Comparison of ENCODE assay signal across 8 mouse cellular contexts in genomic region chr12:29938376-29939041, GRCm38 (mm10). TPM values are rescaled to one million over a fixed set of nuclear protein-coding genes. Genes with fewer than 3 reads are reported as not detected.
DNase-seq lines count a peak whose midpoint lies in the region; ATAC-seq and TF ChIP-seq lines count a peak whose summit lies in the region.

No protein-coding gene starts in this region.

- TF ChIP-seq CTCF in cerebellum, adult 2 months (IDR thresholded peaks at IDR 0.05; ENCODE audit: borderline replicate concordance, insufficient read depth, low read depth, low read length): no peak

- H3K27ac ChIP-seq in cerebellum, adult 2 months (ENCODE audit: insufficient read depth, low read length): no peak overlapping the region
- peak overlapping the region; percentile 94 for H3K27ac ChIP-seq in embryonic facial prominence, embryonic 13.5 days
- peak overlapping the region; percentile 93 for H3K27ac ChIP-seq in kidney, embryonic 14.5 days (ENCODE audit: low read depth, low read length)
- H3K27ac ChIP-seq in liver, embryonic 12.5 days: peak overlapping the region; percentile 56
- H3K27ac ChIP-seq in neural tube, embryonic 13.5 days (replicated peaks): peak overlapping the region; percentile 92

- peak overlapping the region; percentile 81 for H3K4me2 ChIP-seq in embryonic facial prominence, embryonic 13.5 days
- peak overlapping the region; percentile 87 for H3K4me2 ChIP-seq in kidney, embryonic 14.5 days (replicated peaks; ENCODE audit: low read depth, low read length)
- peak overlapping the region; percentile 63 for H3K4me2 ChIP-seq in liver, embryonic 12.5 days
- H3K4me2 ChIP-seq in neural tube, embryonic 13.5 days: peak overlapping the region; percentile 83

- no peaks in the 10 kb centered on the region for H3K36me3 ChIP-seq in embryonic facial prominence, embryonic 13.5 days
- H3K36me3 ChIP-seq in kidney, embryonic 14.5 days (ENCODE audit: control insufficient read depth, insufficient read depth, low read length): peaks cover 4% of the 10 kb centered on the region; the same call in 1 of the 2 replicates
- no peaks in the 10 kb centered on the region for H3K36me3 ChIP-seq in liver, embryonic 12.5 days
- H3K36me3 ChIP-seq in neural tube, embryonic 13.5 days: 0 out of 2 replicates have a peak, but pooled peaks cover 11% of the 10 kb centered on the region

- 2% methylated on average over 40 of the region's 40 CpGs for WGBS in cerebellum, adult 2 months
- WGBS in embryonic facial prominence, embryonic 13.5 days: under 1% methylated on average over 36 of the region's 40 CpGs
- 0% methylated on average over 39 of the region's 40 CpGs for WGBS in kidney, embryonic 14.5 days
- 2% methylated on average over 38 of the region's 40 CpGs for WGBS in liver, embryonic 12.5 days (ENCODE audit: insufficient replicate concordance)
- under 1% methylated on average over 40 of the region's 40 CpGs for WGBS in neural tube, embryonic 13.5 days

- no peak for TF ChIP-seq POLR2A in cerebellum, adult 2 months (IDR thresholded peaks at IDR 0.05; ENCODE audit: borderline replicate concordance, insufficient read depth, low read length)

- peak overlapping the region; percentile 49 for H3K4me3 ChIP-seq in cerebellum, adult 2 months (replicated peaks; ENCODE audit: insufficient read depth, low read depth, low read length)
- H3K4me3 ChIP-seq in embryonic facial prominence, embryonic 13.5 days: peak overlapping the region; percentile 84
- peak overlapping the region; percentile 88 for H3K4me3 ChIP-seq in kidney, embryonic 14.5 days (ENCODE audit: low read length)
- H3K4me3 ChIP-seq in liver, embryonic 12.5 days: peak overlapping the region; percentile 56
- H3K4me3 ChIP-seq in neural tube, embryonic 13.5 days: peak overlapping the region; percentile 82

- peak overlapping the region; percentile 94 for H3K9ac ChIP-seq in embryonic facial prominence, embryonic 13.5 days
- peak overlapping the region; percentile 92 for H3K9ac ChIP-seq in kidney, embryonic 14.5 days (ENCODE audit: low read depth, low read length)
- H3K9ac ChIP-seq in liver, embryonic 12.5 days: peak overlapping the region; percentile 57
- peak overlapping the region; percentile 92 for H3K9ac ChIP-seq in neural tube, embryonic 13.5 days

- H3K27me3 ChIP-seq in cerebellum, adult 2 months (ENCODE audit: control insufficient read depth, insufficient read depth, low read length): no peaks in the 10 kb centered on the region
- no peaks in the 10 kb centered on the region for H3K27me3 ChIP-seq in embryonic facial prominence, embryonic 13.5 days
- H3K27me3 ChIP-seq in kidney, embryonic 14.5 days (ENCODE audit: control insufficient read depth, insufficient read depth, low read length): no peaks in the 10 kb centered on the region
- H3K27me3 ChIP-seq in liver, embryonic 12.5 days (replicated peaks): peaks cover 41% of the 10 kb centered on the region
- H3K27me3 ChIP-seq in neural tube, embryonic 13.5 days: no peaks in the 10 kb centered on the region

- H3K9me3 ChIP-seq in embryonic facial prominence, embryonic 13.5 days: peaks cover 4% of the 10 kb centered on the region; the same call in 1 of the 2 replicates
- H3K9me3 ChIP-seq in kidney, embryonic 14.5 days (ENCODE audit: control insufficient read depth, low read length): no peaks in the 10 kb centered on the region
- no peaks in the 10 kb centered on the region for H3K9me3 ChIP-seq in liver, embryonic 12.5 days (replicated peaks)
- H3K9me3 ChIP-seq in neural tube, embryonic 13.5 days: no peaks in the 10 kb centered on the region

- peak in 1 of 2 experiments; percentile 15 for DNase-seq in cerebellum, adult 2 months
- DNase-seq in cerebellum, adult 9-10 months: no peak
- DNase-seq in heart, adult 9 months (ENCODE audit: low spot score in 2 of 2): peak; percentile 74 to 76
- peak; percentile 65 for DNase-seq in urinary bladder, postnatal 14 days (ENCODE audit: low spot score)

- H3K4me1 ChIP-seq in cerebellum, adult 2 months (ENCODE audit: control insufficient read depth, insufficient read depth, low read length): peaks cover 6% of the 10 kb centered on the region
- H3K4me1 ChIP-seq in embryonic facial prominence, embryonic 13.5 days: peaks cover 30% of the 10 kb centered on the region
- peaks cover 19% of the 10 kb centered on the region for H3K4me1 ChIP-seq in kidney, embryonic 14.5 days (ENCODE audit: control insufficient read depth, insufficient read depth, low read length)
- H3K4me1 ChIP-seq in liver, embryonic 12.5 days: no peaks in the 10 kb centered on the region
- H3K4me1 ChIP-seq in neural tube, embryonic 13.5 days (replicated peaks): peaks cover 45% of the 10 kb centered on the region

- ATAC-seq in embryonic facial prominence, embryonic 13.5 days (ENCODE audit: insufficient number of reproducible peaks, insufficient read depth, low FRiP score, low TSS enrichment, low read depth): peak; percentile 65
- peak; percentile 86 for ATAC-seq in kidney, embryonic 14.5 days (ENCODE audit: low FRiP score, low TSS enrichment)
- peak; percentile 21; the same call in 1 of the 2 replicates for ATAC-seq in liver, embryonic 12.5 days
- peak; percentile 82 for ATAC-seq in neural tube, embryonic 13.5 days (ENCODE audit: low read depth)

RNA-seq across cellular contexts. Expression of gene Pxdn, which starts 1.1 kb away (rescaled TPM):
- 11.9 and 12.1 TPM in 2 replicates for polyA plus RNA-seq in cerebellum, adult 2 months (2012; rRNA removed)
- 90.1 and 112 TPM in 2 replicates for polyA plus RNA-seq in embryonic facial prominence, embryonic 13.5 days (2015; fragmentation: Nextera tagmentation; extraction: Ambion mirVana)
- 61.6 and 120 TPM in 2 replicates for polyA plus RNA-seq in kidney, embryonic 14.5 days (2014; fragmentation: Nextera tagmentation; extraction: Ambion mirVana)
- 13.9 and 14.6 TPM in 2 replicates for polyA plus RNA-seq in liver, embryonic 12.5 days (2016; fragmentation: Nextera tagmentation; extraction: Ambion mirVana)
- polyA plus RNA-seq in neural tube, embryonic 13.5 days (2015; fragmentation: Nextera tagmentation; extraction: Ambion mirVana): 48.8 and 58.5 TPM in 2 replicates

Comparison
In these comparisons a context has a peak if more than half of its experiments do, and no peak if none do; other contexts are left out.
1. ATAC-seq: peak in every context shown above with its lines; median percentile 86 in kidney, embryonic 14.5 days; 82 in neural tube, embryonic 13.5 days; 65 in embryonic facial prominence, embryonic 13.5 days; 21 in liver, embryonic 12.5 days.